Mouse (Mus musculus): ENCODE results near the gene Crhr1. TPM values are rescaled to one million over a fixed set of nuclear protein-coding genes. Genes with fewer than 3 reads are reported as not detected.

The Crhr1 gene
- total RNA-seq (2021) = not detected

DNA sequence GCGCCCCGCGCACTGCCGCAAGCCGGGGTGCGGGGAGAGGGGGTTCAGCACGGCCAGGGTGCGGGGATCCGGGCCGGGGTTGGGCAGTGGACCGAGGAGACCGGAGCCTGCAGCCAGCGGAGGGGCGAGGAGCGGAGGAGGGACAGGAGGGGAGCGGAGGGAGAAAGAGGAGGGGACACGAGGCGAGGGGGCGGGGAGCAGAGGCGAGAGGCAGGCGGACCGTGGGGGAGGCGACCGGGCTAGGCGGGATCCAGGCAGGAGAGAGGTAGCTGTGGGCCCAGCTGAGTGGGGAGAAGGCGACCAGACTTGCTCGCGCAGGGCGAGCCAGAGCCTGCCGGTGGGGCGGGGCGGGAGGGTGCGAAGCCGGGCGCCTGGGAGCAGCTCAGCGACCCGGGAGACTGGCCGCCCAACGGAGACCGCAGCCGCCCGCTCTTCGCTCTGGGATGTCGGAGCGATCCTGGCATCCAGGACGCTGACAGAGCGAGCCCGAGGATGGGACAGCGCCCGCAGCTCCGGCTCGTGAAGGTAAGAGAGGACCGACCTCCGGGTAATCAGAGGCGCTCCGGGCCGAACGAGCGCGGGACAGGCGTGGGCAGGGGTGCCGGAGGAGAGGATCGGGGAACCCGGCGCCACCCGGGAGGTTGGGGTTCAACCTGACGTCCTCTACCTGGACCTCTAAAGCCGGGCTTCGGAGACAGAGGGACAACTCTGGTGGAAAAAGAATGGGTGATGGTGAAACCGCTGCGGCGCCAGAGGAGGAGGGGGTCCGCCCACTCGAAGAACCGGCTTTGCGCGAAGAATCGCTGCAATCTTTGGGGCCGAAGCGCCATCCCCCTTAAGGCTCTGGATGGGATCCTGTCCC is at the start of gene Crhr1:
Gene Crhr1, plus strand, starts transcription at position 276 of the 862 bp plus-strand sequence.
- DNase-seq = no peak
- intact Hi-C loops (cut with DNase I) = no loop called here

DNA sequence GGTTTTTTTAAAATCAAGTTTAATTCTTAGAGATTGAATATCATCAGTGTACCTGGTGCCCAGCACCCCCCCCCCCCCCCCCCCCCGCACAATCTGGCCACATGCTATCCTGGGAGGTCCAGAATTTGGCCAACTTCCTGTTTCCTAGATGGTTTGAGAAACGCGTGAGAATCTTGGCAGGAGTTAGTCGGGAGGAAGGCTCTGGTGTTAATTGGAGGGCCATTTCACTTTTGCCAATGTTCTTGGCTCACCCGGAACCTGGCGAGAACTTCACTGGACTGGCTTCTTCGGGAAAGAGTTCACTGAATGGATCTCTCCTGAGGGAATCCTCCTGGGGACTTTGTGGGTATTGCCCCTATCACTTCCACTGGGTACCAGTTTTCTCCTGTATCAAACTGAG is 49.4 kb upstream of the Crhr1 start:
- intact Hi-C loops (cut with DNase I) = no loop called here

DNA sequence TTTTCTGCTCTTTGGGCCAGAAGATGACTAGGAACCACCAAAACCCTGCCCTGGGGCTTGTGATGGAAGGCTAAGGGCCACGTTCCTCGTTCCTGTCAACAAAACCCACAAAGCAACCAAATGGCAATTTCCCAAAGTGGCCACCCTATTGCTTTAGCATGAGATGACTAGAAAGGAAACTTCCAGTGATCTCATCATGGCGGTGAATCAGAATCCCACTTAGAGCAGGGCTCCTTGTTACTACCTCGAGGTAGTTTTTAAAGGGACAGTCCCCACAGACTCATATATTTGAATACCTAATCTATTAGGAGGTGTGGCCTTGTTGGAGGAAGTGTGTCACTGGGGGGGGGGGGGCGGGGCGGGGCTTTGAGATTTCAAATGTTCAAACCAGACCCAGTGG is 48.9 kb upstream of the Crhr1 start:
- intact Hi-C loops (cut with DNase I) = no loop called here
- DNase-seq = no peak

More for the DNA sequence above, 49.4 kb upstream of the Crhr1 start:
- no peak for DNase-seq

DNA sequence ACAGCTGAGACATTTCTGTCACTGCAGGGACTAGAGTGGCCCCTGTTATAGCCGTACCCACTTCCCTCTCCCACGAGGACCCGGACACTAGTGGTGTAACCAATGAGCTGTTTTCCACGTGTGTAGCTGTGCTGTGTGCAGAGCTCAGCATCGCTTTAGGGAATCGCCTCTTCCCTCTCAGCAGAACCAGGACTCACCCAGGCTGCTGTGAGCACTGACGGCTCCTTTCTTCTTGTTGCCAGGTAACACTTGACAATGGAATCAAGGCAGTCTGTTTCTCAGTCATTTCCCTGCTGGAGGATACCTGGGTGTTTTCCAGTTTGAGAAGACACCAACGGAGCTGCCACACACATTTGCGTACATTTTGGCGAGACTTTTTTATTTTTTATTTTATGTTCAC is 44.1 kb upstream of the Crhr1 start:
- intact Hi-C loops (cut with DNase I) = no loop called here
- DNase-seq = no peak

DNA sequence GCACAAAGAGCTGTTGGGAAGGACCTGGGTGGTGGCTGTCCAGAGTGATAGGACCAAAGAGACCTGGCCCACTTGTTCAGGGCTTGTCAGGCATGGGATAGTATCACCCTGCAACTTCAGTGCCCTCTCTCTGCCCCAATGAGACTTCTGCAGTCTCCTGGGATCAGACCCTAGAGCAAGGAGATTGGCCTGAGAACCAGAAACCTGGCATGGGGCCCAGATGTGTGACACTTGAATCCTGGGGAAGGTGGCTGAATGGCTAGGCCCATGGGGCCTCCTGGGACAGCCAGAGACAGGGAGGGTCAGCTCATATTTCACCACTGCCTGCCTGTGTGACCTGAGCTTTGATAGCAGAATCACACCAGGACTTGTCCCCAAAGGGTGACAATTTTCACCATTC is 41.9 kb upstream of the Crhr1 start:
- intact Hi-C loops (cut with DNase I) = no loop called here
- DNase-seq = peak in 1 of 2 experiments; percentile 9

DNA sequence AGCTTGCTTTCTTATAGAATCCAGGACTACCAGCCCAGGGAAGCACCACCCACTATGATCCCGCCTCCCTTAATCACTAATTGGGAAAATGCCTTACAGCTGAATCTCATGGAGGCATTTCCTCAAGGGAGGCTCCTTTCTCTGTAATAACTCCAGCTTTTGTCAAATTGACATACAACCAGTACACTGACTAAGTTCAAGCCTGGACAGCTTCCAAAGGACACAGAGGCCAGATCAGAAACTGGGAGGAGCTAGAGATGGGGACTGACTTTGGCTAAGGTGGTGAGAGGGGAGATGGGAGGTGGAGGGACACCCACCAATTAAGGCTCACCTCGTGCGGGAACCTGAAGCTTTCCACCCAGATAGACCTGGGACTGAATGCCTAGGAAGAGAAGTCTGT is 37.5 kb upstream of the Crhr1 start:
- no peak for DNase-seq
- intact Hi-C loops (cut with DNase I) = no loop called here

DNA sequence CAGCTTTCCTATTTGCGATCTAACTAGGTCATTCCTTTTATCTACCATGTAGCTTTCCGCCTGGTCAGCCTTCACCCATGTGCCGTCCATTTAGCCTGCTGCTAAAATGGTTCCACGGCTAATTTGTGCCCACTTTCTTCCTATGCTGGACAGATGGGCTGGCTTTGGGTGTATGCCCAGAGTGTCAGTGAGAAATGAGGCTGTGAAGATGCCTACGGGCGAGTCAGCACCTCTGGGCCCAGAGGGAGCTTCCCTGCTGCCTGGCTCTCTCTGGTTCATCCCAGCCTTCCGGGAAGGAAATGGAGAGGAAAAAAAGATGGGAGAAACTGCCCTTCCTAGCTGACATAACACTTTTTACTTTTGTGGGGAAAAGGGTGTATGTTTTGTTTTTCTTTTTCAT is 36.1 kb upstream of the Crhr1 start:
- DNase-seq = no peak
- intact Hi-C loops (cut with DNase I) = no loop called here

DNA sequence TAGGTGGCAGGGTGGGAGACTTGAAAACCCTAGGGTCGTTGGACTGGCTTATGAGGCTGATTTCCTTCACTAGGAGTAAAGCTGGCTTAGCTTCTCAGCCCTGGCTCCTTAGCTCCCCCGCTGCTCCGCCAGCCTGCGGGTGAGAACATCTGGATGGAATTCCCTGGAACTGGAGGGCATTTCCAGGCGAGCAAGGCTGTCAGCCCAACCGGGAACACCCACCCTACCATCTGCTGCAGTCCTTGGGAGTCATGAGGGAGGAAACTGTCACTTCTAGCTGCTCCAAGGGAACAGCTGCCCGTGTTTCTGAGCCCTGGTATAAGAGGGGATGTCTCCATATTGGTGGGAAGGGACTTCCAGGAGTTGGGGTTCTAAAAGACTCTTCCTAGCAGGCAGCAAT is 33.1 kb upstream of the Crhr1 start:
- intact Hi-C loops (cut with DNase I) = no loop called here
- no peak for DNase-seq

DNA sequence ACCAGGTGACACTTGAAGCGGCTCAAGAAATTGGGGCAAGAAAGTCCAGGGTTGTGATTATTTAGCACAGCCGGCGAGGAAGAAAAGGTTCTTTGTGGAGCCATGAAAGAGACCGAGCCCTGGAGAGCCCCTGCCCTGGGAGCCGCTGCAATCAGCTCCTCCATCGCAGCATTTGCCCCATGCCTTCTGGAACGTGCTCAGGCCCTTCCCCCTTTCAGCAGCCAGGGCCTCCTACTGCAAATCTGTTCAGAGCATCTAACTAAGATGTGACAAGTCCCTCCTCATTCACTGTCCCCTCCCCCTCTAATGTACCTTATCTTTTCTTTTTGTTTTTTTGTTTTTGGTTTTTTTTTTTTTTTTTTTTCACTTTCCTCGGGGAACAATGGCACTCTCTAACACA is 30.0 kb upstream of the Crhr1 start:
- intact Hi-C loops (cut with DNase I) = no loop called here
- DNase-seq = no peak

DNA sequence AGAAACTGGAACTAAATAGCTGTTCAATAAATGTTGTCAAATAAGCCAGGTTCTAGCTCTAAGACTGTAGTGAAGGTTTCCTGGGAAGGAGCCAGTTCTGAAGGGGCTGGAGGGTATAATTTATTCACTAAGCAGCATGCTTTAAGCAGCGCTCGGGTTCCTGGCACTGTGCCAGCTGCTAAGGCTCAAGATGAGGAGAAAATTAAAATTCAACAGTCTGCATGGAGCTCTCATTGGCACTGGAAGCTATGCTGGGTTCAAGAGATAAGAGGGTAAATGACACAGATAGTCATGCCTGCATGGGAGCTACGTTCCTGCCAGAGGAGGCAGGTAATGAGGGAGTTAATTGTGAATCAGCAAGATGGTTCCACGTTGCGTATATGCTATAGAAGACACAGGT is 26.3 kb upstream of the Crhr1 start:
- intact Hi-C loops (cut with DNase I) = no loop called here
- peak in 1 of 2 experiments; percentile 9 for DNase-seq

DNA sequence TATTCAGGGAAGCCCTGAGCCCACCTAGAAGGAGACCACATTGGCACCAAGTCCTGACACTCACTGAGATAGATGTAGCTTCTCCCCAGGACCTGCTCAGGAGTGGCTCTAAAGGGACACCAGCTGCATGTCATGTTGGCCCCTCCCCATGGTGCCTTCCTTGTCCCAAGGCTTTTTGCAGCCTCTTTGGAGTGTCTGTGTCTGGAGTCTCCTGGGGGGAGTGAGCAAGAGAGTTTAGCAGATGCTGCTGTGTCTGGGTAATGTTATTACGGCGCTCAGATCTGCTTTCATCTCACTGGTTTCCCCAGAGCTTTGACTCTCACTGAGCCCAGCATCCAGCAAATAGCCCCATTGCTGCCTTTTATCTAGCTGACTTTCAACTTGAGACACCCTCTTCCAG is 25.7 kb upstream of the Crhr1 start:
- DNase-seq = no peak
- intact Hi-C loops (cut with DNase I) = no loop called here

DNA sequence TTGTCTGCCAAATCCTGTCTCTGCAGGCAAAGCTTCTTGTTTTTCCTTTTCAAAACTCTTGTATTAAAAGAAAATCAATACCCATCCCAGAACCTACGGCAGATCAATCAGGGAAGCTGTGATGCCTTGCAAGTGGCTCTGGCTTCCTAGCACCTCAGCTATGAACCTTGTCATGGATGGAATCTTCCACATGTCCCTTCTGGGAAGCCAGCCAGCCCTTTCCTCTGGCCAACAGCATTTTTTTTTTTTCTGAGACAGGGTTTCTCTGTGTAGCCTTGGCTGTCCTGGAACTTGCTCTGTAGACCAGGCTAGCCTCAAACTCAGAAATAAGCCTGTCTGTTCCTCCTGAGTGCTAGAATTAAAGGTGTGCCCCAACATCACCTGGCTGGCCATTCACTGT is 22.3 kb upstream of the Crhr1 start:
- no peak for DNase-seq
- intact Hi-C loops (cut with DNase I) = no loop called here

DNA sequence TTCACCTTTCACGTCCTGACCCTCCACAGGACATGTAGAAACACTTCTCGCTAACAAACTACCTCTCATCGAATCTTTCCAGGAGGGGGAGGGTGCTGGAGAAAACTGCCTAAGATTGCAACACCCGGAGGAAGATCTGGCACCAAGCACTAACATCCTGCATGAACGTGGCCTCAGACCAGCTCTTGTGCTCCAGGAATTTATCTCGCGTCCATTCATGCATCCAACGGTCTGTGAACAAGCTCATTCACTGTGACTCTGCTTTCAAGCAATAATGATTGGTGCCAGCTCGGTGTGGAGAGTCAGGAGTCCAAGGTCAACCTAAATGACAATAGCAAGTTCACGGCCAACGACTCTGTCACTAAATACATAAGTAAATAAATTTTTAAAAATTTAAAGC is 20.8 kb upstream of the Crhr1 start:
- no peak for DNase-seq
- intact Hi-C loops (cut with DNase I) = no loop called here

DNA sequence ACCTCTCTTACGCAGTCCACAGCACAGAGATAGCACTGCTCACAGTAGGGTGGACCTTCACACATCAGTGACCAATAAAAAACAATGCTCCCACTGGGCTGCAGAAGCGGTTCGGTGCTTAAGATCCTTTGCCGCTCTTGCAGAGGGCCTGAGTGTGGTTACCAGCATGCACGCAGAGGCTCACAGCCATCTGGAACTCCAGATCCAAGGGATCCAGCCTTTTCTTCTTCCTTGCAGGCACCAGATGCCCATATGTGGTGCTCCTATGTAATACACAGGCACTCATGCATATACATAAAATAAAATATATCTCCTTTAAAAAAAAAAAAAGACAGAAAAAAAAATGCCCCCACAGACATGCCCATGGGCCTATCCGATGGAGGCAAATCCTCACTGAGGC is 19.0 kb upstream of the Crhr1 start:
- intact Hi-C loops (cut with DNase I) = no loop called here
- no peak for DNase-seq

DNA sequence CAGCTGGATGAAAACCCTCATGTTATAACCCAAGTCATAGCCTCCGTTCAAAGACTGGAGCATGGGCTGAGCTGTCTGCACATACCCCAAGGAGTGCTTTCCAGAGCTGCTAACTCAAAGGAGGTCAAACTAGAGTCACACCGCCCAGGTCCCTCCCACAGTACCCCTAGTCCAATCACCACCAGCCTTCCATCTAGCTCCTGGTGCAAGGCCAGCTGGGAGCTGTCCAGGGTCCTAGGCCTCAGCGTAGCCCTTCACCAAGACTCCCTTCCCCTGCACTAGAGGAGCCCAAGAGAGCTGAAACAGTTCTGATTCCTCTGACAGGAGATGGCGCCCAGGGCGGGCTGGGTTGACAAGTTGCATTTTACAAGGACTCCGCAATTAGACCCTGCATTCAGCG is 18.0 kb upstream of the Crhr1 start:
- peak; percentile 86 to 90 for DNase-seq
- intact Hi-C loops (cut with DNase I) = no loop called here

DNA sequence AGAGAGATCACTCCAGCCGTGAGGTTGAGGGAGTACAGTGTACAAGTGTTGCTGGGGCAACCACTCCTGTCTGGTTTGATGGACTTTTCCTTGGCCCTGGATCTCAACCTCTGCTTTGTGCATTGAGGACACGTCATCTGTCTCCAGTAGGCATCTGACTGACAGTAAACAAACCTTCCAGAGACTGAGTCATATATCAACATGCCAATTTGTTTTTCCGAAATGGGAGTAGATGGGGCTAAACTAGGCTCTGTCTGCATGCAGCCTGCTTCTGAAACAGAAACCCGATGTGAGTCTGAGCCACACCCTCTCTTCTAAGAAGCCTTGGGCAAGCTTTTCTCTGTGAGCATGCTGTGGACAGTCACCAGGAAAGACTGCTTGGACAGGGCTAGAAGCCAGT is 14.3 kb upstream of the Crhr1 start:
- intact Hi-C loops (cut with DNase I) = no loop called here

DNA sequence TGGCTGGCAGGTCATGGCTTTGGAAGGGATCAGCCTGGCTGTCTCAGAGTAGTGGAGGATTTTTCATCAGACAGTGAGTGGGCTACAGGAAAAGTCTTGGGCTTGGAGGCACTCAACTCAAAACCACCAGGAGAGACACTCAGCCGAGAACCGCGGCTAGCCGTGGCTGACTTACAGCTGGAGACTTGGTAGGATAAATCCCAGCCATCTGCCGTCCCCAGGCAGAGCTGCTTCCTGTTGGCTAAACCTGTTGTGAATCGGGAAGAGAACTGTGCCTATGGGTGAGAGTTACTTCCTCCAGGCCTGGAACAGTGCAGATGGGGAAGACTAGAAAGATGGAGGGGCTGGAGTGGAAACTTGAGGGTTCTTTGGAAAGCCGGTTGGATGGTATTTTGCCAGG is 9.7 kb upstream of the Crhr1 start:
- intact Hi-C loops (cut with DNase I) = no loop called here
- no peak for DNase-seq

More for the DNA sequence above, 14.3 kb upstream of the Crhr1 start:
- no peak for DNase-seq

DNA sequence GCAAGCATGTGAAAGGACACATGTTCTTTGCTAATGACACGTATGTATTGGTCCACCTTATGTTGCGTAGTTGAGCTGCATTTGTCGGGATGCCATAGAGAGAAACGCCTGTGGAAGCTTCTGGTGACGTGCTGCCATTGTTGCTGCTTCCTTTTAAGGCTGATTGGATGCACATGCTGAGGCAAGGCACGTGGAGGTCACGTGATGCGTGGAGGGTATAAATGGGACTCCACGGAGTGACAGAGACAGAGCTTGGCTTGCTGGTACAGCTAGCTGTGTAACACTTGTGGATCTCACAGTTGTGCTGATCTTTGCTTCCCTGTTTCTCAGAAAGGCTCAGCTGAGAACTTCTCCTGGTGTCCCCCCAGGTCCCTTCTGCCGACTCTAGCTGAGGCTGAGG is 9.2 kb upstream of the Crhr1 start:
- intact Hi-C loops (cut with DNase I) = no loop called here

DNA sequence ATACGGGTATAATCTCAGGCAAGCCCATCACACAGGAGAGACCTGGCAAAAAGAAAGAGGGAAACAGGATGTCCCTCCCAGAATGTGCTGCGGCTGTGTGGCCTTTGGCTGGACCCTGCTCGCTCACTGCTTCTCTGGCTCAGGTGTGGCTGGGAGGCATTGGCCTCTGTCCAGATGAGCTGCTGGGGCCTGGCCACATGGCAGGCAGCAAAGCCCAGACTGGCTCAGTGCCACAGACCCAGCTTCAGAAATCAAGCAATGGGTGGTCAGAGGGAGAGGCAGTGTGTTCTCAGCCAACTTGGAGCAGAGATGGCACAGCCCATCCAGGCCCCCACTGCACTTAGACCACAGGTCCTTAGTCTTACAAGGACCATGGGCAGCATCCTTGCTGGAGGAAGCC is 8.1 kb upstream of the Crhr1 start:
- DNase-seq = peak in 1 of 2 experiments; percentile 6
- intact Hi-C loops (cut with DNase I) = no loop called here

More for the DNA sequence above, 9.2 kb upstream of the Crhr1 start:
- no peak for DNase-seq

DNA sequence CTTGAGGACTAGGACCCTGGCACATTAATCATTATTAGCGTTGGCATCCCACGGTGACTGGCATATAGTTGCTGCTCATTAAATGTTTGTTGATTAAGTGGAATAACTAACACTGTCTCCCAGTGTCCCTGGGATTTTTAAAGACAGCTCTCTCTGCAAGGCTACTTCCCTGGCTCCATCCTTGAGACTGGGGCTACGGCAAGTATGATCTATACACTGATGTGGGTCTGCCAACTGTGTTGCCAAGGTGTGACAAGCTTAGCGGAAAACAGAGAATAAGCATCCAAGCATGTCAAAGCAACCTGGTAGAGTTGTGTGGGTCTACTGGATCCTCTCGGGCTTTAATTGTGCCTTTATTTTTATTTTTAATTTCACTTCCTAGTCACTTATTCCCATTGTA is 3.2 kb upstream of the Crhr1 start:
- intact Hi-C loops (cut with DNase I) = no loop called here
- no peak for DNase-seq

DNA sequence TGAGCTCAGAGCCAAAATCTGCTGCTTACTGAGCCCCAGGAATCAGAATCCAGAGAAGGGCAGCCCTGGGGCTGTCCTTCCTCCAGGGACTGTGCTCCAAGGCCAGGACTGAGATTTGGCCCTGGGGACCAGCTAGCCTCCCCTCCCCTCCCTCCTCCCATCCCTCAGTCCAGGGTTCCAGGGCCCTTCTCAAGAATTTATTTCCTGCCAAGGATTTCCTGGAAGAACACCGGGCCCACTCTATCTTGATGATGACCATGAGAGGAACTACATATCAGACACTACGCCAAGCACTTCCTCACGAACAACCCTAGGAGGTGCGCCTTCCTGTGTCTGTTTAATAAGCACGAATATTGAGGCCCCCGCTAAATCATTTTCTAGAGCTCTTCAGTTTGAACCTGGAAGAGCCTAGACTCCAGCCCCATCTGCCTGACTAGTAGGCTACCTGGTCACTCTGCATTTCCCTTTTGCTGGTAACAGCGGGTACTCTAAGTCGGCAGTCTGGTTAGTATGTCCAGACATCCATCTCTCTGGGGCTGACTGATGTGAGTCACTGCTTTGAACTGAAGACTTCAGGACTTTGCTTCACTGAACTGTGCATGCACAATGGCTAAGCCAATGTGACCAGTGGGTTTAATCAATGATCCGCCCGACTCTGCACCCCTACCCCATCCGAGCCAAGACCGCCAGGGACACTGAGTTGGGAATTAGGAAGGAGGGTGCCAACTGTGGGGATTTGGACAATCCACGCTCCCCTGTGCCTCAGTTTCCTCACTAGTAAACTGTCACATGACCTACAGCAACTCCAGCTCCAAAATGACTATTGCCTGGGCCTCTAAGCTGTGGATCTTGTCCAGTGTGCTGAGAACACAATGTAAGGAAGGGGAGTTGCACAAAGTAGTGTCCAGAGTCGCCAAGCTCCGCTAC is 1.7 kb upstream of the Crhr1 start:
- intact Hi-C loops (cut with DNase I) = no loop called here
- no peak for DNase-seq

DNA sequence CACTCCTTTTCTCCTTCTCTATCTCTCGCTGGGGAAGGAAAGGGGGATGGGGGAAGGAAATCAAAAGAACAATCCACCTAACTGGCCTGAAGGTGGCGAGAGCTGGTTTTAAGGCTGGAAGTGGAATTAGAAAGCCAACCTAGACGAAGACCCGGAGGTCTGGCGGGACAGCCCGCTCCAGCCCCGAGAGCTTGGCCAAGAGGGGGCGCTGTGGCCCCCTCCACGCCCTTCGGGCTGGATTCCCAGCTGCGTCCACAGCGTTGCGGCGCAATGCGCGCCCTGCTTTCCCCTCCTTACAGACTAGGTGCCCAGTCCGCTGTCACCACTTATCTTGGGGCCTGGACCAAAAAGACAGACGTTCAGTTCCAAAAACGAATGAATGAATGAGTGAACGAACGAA is 899 bp upstream of the Crhr1 start:
- intact Hi-C loops (cut with DNase I) = no loop called here

More for the DNA sequence above, 899 bp upstream of the Crhr1 start:
- DNase-seq = peak in 1 of 2 experiments; percentile 8

Data from heart, postnatal 10 days (tissue).